Mouse (Mus musculus) lung, embryonic 14.5 days (tissue): ENCODE data around the gene Creb3l1. TPM values are rescaled to one million over a fixed set of nuclear protein-coding genes. Genes with fewer than 3 reads are reported as not detected.

Experiments used
- ATAC-seq: fragments of 200-750 bp; cut with Nextera tagmentation; 2 replicates; pipeline ENCODE4 v1.8.0; 2017; ENCODE audit warnings: mild to moderate bottlenecking, moderate TSS enrichment, moderate library complexity; ENCODE audit not compliant: insufficient read depth
- DNase-seq: peaks from one replicate; pipeline ENCODE4 v3.0.0-alpha.2; 2015
- H3K27ac ChIP-seq: fragments of 300-500 bp; sonication (generic); 2 replicates; pipeline ENCODE4 v1.5.1; 2014; ENCODE audit warnings: low read depth, mild to moderate bottlenecking, moderate library complexity
- H3K27me3 ChIP-seq: fragments of 300-500 bp; sonication (generic); 2 replicates; pipeline ENCODE4 v1.6.1; 2014; ENCODE audit warnings: low read length, control low read depth; ENCODE audit not compliant: insufficient read depth
- H3K36me3 ChIP-seq: fragments of 300-500 bp; sonication (generic); 2 replicates; pipeline ENCODE4 v1.6.1; 2014; ENCODE audit warnings: control low read depth; ENCODE audit not compliant: insufficient read depth
- H3K4me1 ChIP-seq: fragments of 300-500 bp; sonication (generic); 2 replicates; pipeline ENCODE4 v1.6.1; 2014; ENCODE audit warnings: antibody characterized with exemption, control low read depth; ENCODE audit not compliant: insufficient read depth
- H3K4me2 ChIP-seq: fragments of 300-500 bp; sonication (generic); 2 replicates; pipeline ENCODE4 v1.6.1; 2014; ENCODE audit warnings: mild to moderate bottlenecking
- H3K4me3 ChIP-seq: fragments of 300-500 bp; sonication (generic); 2 replicates; pipeline ENCODE4 v1.5.1; 2014; ENCODE audit warnings: low read depth, low read length
- H3K9ac ChIP-seq: fragments of 300-500 bp; sonication (generic); 2 replicates; pipeline ENCODE4 v1.6.1; 2014
- H3K9me3 ChIP-seq: fragments of 300-500 bp; sonication (generic); 2 replicates; pipeline ENCODE4 v1.6.1; 2016; ENCODE audit warnings: low read depth, low read length, control low read depth
- CTCF ChIP-seq: IDR thresholded peaks from 2 replicates; pipeline ENCODE4 v1.5.1; 2016; ENCODE audit warnings: antibody characterized with exemption, low read depth
- WGBS: fragments of 180-500 bp; shearing (Covaris S2); extraction: QIAGEN DNeasy Blood & Tissue Kit; methylation state at CpG from one replicate; pipeline ENCODE4 v1.1.7; 2014; 5-methylcytosine and 5-hydroxymethylcytosine counted together
- polyA plus RNA-seq: library from polyadenylated mRNA; unstranded; fragments of >200 nt; fragmentation: Nextera tagmentation; extraction: Ambion mirVana; gene quantifications from 2 replicates; pipeline ENCODE4 v1.2.1, GENCODE M21; 2014

Creb3l1 gene
- polyA plus RNA-seq, result 18.6 and 19.3 TPM in 2 replicates

DNA sequence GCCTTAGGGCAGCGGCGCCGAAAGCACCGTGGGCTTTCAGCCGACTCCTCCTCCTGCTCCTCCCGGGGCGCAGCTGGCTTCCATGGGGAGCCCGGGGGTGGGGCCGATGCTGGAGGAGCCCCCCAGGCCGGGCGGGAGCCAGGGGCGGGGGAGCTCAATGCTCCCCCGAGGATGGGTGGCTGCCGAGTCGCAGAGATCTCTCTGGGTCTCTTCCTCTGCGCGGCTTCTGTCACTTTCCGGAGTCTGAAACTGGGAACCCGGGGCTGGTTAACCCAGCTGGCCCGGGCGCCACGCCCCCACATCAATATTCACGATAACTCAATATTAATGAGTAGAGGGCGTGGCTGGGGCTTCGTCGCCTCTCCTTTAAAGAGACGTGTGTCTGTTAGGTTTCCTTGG lies at the start of gene Creb3l1:
Gene Creb3l1, minus strand, starts transcription at position 229 of the 399 bp plus-strand sequence.
- Histone ChIP-seq H3K9ac (peak within 1 kb of the TSS; percentile 65), H3K36me3 (no peaks in the 10 kb centered on the region), H3K4me2 (peak within 1 kb of the TSS; percentile 93), H3K27ac (peak within 1 kb of the TSS; percentile 86), H3K9me3 (no peaks in the 10 kb centered on the region), H3K4me3 (peak within 1 kb of the TSS; percentile 77), H3K4me1 (peaks cover 21% of the 10 kb centered on the region), H3K27me3 (0 out of 2 replicates have a peak, but pooled peaks cover 3% of the 10 kb centered on the region)
- TF ChIP-seq CTCF, result no peak
- ATAC-seq (peak; percentile 30), DNase-seq (peak; percentile 93)
- WGBS, result under 1% methylated on average over 25 of the region's 27 CpGs

GRCm38 (mm10) chr2:92071143-92071542 lies 46.8 kb upstream of the Creb3l1 start:
- 76% methylated on average over 4 of the region's 4 CpGs for WGBS
- H3K9me3 ChIP-seq, result no peaks in the 10 kb centered on the region
- H3K4me1 ChIP-seq, result no peaks in the 10 kb centered on the region
- DNase-seq (no peak), ATAC-seq (no peak)
- H3K27ac ChIP-seq, result no peak overlapping the region
- H3K4me3 ChIP-seq, result no peak overlapping the region
- H3K27me3 ChIP-seq, result no peaks in the 10 kb centered on the region
- no peak for TF ChIP-seq CTCF
- H3K36me3 ChIP-seq, result no peaks in the 10 kb centered on the region
- no peak overlapping the region for H3K4me2 ChIP-seq
- H3K9ac ChIP-seq, result no peak overlapping the region

DNA sequence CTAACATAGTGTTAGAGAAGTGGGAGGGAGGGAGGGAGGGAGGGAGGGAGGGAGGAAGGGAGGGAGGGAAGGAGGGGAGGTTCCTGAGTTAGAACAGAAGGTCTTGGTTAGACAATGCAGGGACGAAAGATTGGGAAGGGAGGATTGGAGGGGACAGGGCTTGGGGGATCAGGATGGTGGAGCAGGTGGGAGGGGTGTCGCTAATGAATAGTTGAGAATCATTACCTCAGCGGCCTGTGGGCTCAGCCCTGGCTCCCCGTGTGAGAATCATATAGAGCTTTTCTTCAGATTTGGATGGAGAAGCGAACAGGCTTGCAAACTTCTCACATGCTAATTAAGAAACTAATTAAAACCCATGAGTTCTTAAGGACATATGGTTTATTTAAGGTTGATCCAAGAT lies 45.3 kb upstream of the Creb3l1 start:
- Histone ChIP-seq H3K4me1 (no peaks in the 10 kb centered on the region), H3K27me3 (no peaks in the 10 kb centered on the region), H3K4me2 (no peak overlapping the region), H3K36me3 (no peaks in the 10 kb centered on the region), H3K9ac (no peak overlapping the region), H3K27ac (no peak overlapping the region), H3K4me3 (no peak overlapping the region), H3K9me3 (no peaks in the 10 kb centered on the region)
- no peak for ATAC-seq
- TF ChIP-seq CTCF, result no peak
- DNase-seq, result no peak
- 67% methylated on average over 5 of the region's 5 CpGs for WGBS

DNA sequence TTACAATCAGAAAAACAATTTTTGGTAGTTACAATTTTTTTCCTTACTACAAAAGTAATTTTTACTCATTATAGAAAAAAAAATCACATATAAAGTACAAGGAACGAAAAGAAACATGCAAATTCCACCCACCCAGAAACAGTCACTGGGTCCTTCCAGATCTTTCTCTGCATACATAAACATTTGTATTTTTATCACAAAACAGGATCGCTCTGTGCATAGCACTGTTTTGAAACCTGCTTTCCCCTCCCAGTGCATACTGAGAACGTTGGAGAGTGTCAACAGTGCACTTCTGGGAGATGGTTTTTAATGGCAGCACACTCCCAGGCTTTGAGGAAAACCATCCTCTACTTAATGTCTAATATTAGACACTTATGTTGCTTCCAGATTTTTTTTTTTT lies 43.3 kb upstream of the Creb3l1 start:
- Histone ChIP-seq H3K4me3 (no peak overlapping the region), H3K36me3 (no peaks in the 10 kb centered on the region), H3K9me3 (no peaks in the 10 kb centered on the region), H3K4me2 (no peak overlapping the region), H3K27ac (no peak overlapping the region), H3K4me1 (no peaks in the 10 kb centered on the region), H3K9ac (no peak overlapping the region), H3K27me3 (no peaks in the 10 kb centered on the region)
- no peak for DNase-seq
- no peak for ATAC-seq
- TF ChIP-seq CTCF, result no peak
- WGBS, result 49% methylated on average over 3 of the region's 3 CpGs

DNA sequence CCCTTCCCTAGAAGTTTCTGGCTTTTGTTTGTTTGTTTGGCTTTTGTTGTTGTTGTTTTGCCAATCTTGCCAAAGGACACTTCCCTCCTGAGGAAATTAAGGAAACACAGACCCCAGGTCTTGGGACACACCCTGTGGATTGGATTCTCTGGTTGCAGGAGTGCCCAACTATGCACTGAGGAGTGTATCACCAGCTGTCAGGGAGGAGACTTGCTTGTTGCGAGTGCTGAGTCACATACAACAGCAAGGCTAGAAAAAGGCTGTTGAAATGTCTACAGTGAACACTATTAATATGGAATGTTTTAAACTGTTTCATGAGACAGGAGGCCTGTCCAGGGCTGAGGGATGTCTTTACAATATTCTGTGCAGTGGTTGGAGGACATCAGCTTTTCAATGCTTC lies 42.6 kb upstream of the Creb3l1 start:
- no peak for ATAC-seq
- Histone ChIP-seq H3K36me3 (no peaks in the 10 kb centered on the region), H3K4me3 (no peak overlapping the region), H3K9ac (no peak overlapping the region), H3K9me3 (no peaks in the 10 kb centered on the region), H3K27me3 (no peaks in the 10 kb centered on the region), H3K4me2 (no peak overlapping the region), H3K27ac (no peak overlapping the region), H3K4me1 (no peaks in the 10 kb centered on the region)
- no peak for TF ChIP-seq CTCF
- 62% methylated on average over 1 of the region's 1 CpGs for WGBS
- no peak for DNase-seq

DNA sequence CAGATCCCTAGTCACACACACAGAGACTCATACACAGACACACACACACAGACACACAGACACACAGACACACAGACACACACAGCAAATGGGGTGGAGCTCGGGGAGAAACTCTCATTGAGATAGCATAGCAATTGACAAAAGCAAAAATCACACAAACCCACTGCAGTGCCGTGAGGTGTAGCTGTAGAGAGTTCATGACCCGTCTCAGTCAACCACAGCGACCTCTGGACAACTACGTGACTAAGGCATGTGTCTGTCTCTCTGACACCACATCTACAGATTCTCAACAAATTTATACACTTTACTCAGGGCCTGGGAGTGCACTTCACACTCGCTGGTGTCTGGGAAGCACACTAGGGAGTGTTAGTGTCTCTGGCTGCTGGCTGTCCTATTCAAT lies 41.6 kb upstream of the Creb3l1 start:
- no peak overlapping the region for H3K27ac ChIP-seq
- H3K9ac ChIP-seq, result no peak overlapping the region
- ATAC-seq (no peak), DNase-seq (no peak)
- no peaks in the 10 kb centered on the region for H3K27me3 ChIP-seq
- 43% methylated on average over 6 of the region's 6 CpGs for WGBS
- H3K4me3 ChIP-seq, result no peak overlapping the region
- H3K4me1 ChIP-seq, result no peaks in the 10 kb centered on the region
- TF ChIP-seq CTCF, result no peak
- H3K9me3 ChIP-seq, result no peaks in the 10 kb centered on the region
- H3K36me3 ChIP-seq, result no peaks in the 10 kb centered on the region
- H3K4me2 ChIP-seq, result no peak overlapping the region

GRCm38 (mm10) chr2:92065269-92065888 lies 41.1 kb upstream of the Creb3l1 start:
- no peaks in the 10 kb centered on the region for H3K9me3 ChIP-seq
- WGBS, result 82% methylated on average over 8 of the region's 8 CpGs

More at GRCm38 (mm10) chr2:92065269-92065888, 41.1 kb upstream of the Creb3l1 start:
- Histone ChIP-seq H3K27me3 (peaks cover 4% of the 10 kb centered on the region), H3K4me3 (no peak overlapping the region), H3K4me2 (no peak overlapping the region), H3K4me1 (no peaks in the 10 kb centered on the region), H3K27ac (no peak overlapping the region), H3K36me3 (no peaks in the 10 kb centered on the region), H3K9ac (no peak overlapping the region)
- no peak for TF ChIP-seq CTCF
- ATAC-seq (no peak), DNase-seq (no peak)
